Mouse (Mus musculus) retina, postnatal 1 day (tissue): ENCODE measurements at regions not wholly inside any gene's neighbourhood (a gene's known extent, or its start where the extent isn't known, plus 50 kb on each side); places are given as distances from the start of the nearest gene placed in this dataset.

Source experiments
- DNase-seq: peaks from one replicate; pipeline ENCODE4 v3.0.0-alpha.2; 2012

DNA sequence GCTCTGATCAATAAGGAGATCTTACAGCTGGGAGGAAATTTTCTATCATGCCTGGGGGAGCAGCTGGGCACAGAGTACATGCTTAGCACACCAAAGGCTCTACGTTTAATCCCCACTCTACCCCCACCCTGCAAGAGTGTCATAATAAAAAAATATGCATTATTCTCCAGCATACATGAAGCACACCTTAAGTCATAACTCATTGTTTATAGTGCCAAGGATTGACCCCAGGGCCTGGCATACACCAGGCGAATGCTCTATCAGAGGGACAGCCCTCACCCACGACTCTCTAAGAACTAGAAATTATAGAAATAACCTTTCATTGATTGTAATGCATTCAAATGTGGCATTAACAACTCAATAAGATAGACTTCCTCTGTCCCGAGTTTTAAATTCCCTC lies 59.4 kb upstream of the Ppp2r5c start:
- no peak for DNase-seq

- DNase-seq = no peak
Measured at GRCm38 (mm10) chr12:110389439-110389838, 57.5 kb upstream of the Ppp2r5c start.

GRCm38 (mm10) chr12:110391464-110391863 lies 55.5 kb upstream of the Ppp2r5c start:
- no peak for DNase-seq

- DNase-seq = no peak
Measured at GRCm38 (mm10) chr12:110393555-110393954, 53.4 kb upstream of the Ppp2r5c start.
